Comparison of ENCODE assay signal across 19 mouse cellular contexts in the genomic region with DNA sequence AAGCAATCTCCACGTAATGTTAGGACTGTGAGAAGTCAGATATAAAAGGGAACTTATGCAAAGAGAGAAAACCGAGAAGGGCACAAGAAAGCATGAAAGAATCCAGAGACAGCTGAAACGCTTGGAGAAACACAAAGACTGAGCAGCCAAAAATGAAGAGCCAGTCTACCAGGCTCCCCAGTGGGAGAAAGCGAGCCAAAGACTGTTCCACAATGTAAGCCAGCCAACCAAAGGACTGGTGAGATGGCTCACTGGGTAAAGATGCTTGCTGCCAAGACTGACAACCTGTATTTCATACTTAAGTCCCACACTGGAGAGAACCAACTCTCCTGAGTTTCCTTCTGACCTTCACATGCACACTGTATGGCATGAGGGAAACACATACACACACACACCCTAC. TPM values are rescaled to one million over a fixed set of nuclear protein-coding genes. Genes with fewer than 3 reads are reported as not detected.
"Had no signal": no experiment of that assay in that cellular context is flagged by ENCODE, and none has a peak within 500 bp of the region (broad histone marks: within the 10 kb centered on the region; RNA-seq: fewer than 3 reads in every experiment).

No protein-coding gene starts in this region.

- H3K27me3 ChIP-seq: limb, embryonic 15.5 days; liver, embryonic 12.5 days; midbrain, embryonic 12.5 days; stomach, embryonic 15.5 days had no signal

- ATAC-seq: liver, embryonic 12.5 days; midbrain, embryonic 16.5 days had no signal

- H3K4me3 ChIP-seq: left cerebral cortex, adult 2 months; limb, embryonic 15.5 days; liver, embryonic 12.5 days; megakaryocyte, embryonic 14.5 days; midbrain, embryonic 12.5 days; stomach, embryonic 15.5 days had no signal

- H3K4me2 ChIP-seq: limb, embryonic 15.5 days; liver, embryonic 12.5 days; lung, embryonic 14.5 days; midbrain, embryonic 12.5 days; stomach, embryonic 15.5 days had no signal

- H3K27ac ChIP-seq: left cerebral cortex, adult 2 months; limb, embryonic 15.5 days; liver, embryonic 12.5 days; midbrain, embryonic 12.5 days; stomach, embryonic 15.5 days had no signal

- DNase-seq: kidney, postnatal 10 days; kidney, postnatal 4 days; lung, postnatal 4 days; right cerebral cortex, postnatal 14 days; thymus, adult 2 months; thymus, postnatal 25 days had no signal

- H3K36me3 ChIP-seq: limb, embryonic 15.5 days; liver, embryonic 12.5 days; midbrain, embryonic 12.5 days; stomach, embryonic 15.5 days had no signal

- H3K9ac ChIP-seq: limb, embryonic 15.5 days; liver, embryonic 12.5 days; lung, embryonic 14.5 days; midbrain, embryonic 12.5 days; stomach, embryonic 15.5 days had no signal

- H3K9me3 ChIP-seq: limb, embryonic 15.5 days; liver, embryonic 12.5 days; midbrain, embryonic 12.5 days; stomach, embryonic 15.5 days had no signal

- H3K4me1 ChIP-seq: limb, embryonic 15.5 days; liver, embryonic 12.5 days; megakaryocyte, embryonic 14.5 days; midbrain, embryonic 12.5 days; stomach, embryonic 15.5 days had no signal

RNA-seq across cellular contexts. Expression of a gene that starts 0.8 kb away (rescaled TPM):
- total RNA-seq: left cerebral cortex, adult 2 months had no signal
- polyA plus RNA-seq: limb, embryonic 11.5 days; limb, embryonic 15.5 days; liver, embryonic 12.5 days; liver, embryonic 16.5 days; lung, embryonic 14.5 days; midbrain, embryonic 12.5 days; spleen, adult 2 months; stomach, embryonic 15.5 days; testis, adult 2 months; urinary bladder, adult 2 months had no signal
